Mouse (Mus musculus): ENCODE data around the gene Lhpp. TPM values are rescaled to one million over a fixed set of nuclear protein-coding genes. Genes with fewer than 3 reads are reported as not detected.

The Lhpp gene
- polyA plus RNA-seq, 1 experiment = 6.5 TPM

DNA sequence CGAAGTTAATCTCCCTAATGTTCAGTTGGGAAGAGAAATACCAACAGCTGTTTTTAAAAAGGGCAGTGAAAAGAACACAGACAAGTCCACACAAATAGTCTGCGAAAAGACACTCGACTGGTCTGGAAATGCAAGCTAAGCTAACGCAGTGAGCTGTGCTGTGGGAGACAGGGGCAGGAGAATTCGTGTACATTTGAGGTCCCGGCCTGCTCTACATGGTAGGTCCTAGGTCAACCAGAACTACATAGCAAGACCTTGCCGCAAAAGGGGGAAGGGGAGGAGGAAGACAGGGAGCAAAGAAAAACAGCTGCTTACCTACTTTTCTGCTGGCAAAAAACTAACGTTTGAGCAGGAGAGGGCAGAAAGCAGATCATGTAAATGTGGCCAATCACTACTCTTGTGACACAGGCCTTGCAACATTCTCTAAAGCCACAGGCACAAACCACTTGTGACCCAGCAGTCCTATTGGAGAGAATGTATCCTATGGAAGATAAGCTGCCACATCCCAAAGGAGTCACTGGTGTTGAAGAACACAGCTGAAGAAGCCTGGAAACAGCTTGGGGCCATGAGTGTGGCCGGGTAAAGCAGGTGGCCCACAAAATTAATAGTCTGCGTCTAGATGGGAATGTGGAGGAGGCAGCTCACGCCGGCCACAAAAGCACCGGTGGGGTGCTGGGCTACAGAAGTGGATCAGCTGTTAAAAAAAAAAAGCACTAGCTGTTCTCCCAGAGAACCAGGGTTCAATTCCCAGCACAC is 115.8 kb downstream of the Lhpp start:
- H3K27ac ChIP-seq (ENCODE audit: insufficient read depth, low read length) = no peak overlapping the region
- H3K4me3 ChIP-seq (ENCODE audit: insufficient read depth, low read length) = no peak overlapping the region
- H3K4me1 ChIP-seq (ENCODE audit: control insufficient read depth, insufficient read depth, low read length) = no peaks in the 10 kb centered on the region
- no peak for TF ChIP-seq POLR2A (IDR thresholded peaks at IDR 0.05; ENCODE audit: low read depth, low read length)

DNA sequence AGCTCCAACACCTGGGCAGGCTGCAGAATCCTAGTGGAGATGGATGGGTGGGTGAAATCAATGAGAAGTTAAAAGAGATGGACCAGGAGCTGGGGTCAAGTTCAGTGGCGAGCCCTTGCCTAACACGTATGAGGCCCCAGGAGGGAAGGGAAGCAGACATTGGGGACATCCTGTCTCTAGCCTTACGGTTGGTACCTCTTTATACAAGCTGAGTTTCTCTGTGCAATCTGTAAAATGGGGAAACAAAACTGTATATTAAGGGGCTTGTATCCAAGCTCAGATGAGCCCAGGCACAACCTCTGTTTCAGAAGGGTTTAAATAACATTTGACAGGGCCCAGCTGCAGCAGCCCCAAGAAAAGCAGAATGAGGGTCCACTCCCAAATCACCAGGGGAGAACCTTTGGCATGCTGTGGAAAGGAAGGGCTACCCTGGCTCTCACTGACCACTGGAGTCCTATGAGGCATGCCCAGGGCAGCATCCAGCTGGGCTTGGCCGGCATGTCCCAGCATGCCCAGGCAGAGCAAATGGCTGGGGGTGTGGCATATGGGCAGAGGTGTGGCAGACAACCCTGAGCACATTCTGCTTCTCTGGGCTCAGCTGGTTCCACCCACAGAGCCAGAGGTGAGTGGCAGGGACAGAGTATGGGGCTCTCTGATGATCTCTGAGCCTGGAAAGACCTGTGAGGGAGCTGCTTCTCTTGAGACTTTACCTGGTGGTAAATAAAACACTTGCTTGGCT is 118.8 kb downstream of the Lhpp start:
- Histone ChIP-seq H3K4me1 (ENCODE audit: control insufficient read depth, insufficient read depth, low read length) (no peaks in the 10 kb centered on the region), H3K4me3 (ENCODE audit: insufficient read depth, low read length) (no peak overlapping the region), H3K27ac (ENCODE audit: insufficient read depth, low read length) (no peak overlapping the region)
- TF ChIP-seq CTCF (IDR thresholded peaks at IDR 0.05; ENCODE audit: borderline replicate concordance, insufficient read depth, low read length) = no peak
- TF ChIP-seq POLR2A (IDR thresholded peaks at IDR 0.05; ENCODE audit: low read depth, low read length) = no peak

DNA sequence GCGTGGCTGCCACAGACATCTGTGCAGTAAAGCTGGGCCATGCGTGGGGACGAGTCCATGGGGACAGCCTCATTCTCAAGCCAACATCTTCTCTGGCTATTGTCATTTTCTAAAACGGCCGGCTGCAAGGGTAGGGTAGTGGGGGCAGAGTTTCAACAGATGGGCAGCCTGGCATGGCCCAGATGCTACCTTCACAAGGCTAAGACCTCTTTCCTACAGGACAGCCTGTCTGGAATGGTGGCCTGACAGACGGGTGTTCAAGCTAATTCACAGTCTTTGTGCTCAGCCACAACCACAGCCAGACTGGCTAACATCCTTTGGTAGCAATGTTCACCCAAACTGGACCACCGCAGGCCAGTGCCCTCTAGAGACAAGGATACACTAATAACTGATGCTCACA is 120.1 kb downstream of the Lhpp start:
- TF ChIP-seq POLR2A (IDR thresholded peaks at IDR 0.05; ENCODE audit: low read depth, low read length) = no peak
- TF ChIP-seq CTCF (IDR thresholded peaks at IDR 0.05; ENCODE audit: borderline replicate concordance, insufficient read depth, low read length) = no peak
- no peak overlapping the region for H3K4me3 ChIP-seq (ENCODE audit: insufficient read depth, low read length)
- no peaks in the 10 kb centered on the region for H3K4me1 ChIP-seq (ENCODE audit: control insufficient read depth, insufficient read depth, low read length)
- H3K27ac ChIP-seq (ENCODE audit: insufficient read depth, low read length) = no peak overlapping the region

DNA sequence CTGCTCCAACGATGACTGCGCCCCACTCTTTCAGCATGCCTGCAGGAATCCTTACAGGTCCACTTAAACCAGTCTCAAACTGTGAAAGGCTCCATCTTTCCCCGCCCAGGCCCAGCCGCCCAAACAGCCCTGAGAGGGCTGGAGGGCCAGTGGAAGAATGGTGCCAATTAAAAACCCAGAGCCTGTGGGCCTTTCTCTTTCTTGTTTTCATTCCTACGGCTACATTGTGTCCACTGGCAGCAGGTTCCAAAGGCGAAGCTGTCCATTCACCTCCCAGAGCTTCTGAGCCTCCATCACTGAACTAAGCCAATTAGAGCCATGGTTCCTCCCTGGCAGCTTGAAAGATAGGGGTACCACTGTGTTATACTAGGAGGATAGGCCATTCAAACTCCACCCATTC is 121.1 kb downstream of the Lhpp start:
- Histone ChIP-seq H3K4me1 (ENCODE audit: control insufficient read depth, insufficient read depth, low read length) (no peaks in the 10 kb centered on the region), H3K4me3 (ENCODE audit: insufficient read depth, low read length) (no peak overlapping the region), H3K27ac (ENCODE audit: insufficient read depth, low read length) (no peak overlapping the region)
- TF ChIP-seq CTCF (IDR thresholded peaks at IDR 0.05; ENCODE audit: borderline replicate concordance, insufficient read depth, low read length) (no peak), POLR2A (IDR thresholded peaks at IDR 0.05; ENCODE audit: low read depth, low read length) (no peak)

DNA sequence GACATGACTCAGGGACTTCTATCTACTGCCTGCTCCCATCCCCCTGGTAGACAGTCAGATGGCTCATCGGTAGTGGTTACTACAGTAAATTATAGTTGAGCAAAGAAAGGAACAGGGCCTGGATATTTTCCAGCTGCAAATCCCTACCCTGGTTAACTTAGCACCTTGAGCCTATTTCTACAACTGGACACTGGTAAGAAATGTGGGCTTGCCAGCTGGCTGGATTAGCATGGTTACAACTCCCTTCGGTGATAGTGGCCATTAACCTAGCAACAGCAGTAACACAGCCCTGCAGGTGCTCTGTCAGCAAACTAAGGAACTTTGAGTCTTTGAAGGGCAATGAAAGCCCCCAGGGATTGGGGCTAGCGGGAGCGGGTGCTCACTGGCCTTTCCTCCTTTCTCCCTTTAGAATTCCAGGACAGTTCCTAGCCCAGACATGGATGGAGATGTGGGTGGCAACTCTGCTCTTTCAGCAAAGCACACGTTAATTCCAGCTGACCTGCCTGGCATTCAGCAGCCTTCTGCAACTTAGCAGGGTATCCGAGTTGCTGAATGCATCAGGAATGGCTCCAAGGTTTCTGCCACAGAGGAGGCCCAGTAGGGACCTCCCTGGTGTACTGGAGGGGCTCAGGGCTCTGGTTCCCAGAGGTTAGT is 121.8 kb downstream of the Lhpp start:
- Histone ChIP-seq H3K4me3 (ENCODE audit: insufficient read depth, low read length) (no peak overlapping the region), H3K27ac (ENCODE audit: insufficient read depth, low read length) (no peak overlapping the region)
- TF ChIP-seq POLR2A (IDR thresholded peaks at IDR 0.05; ENCODE audit: low read depth, low read length) = no peak
- no peak for TF ChIP-seq CTCF (IDR thresholded peaks at IDR 0.05; ENCODE audit: borderline replicate concordance, insufficient read depth, low read length)

DNA sequence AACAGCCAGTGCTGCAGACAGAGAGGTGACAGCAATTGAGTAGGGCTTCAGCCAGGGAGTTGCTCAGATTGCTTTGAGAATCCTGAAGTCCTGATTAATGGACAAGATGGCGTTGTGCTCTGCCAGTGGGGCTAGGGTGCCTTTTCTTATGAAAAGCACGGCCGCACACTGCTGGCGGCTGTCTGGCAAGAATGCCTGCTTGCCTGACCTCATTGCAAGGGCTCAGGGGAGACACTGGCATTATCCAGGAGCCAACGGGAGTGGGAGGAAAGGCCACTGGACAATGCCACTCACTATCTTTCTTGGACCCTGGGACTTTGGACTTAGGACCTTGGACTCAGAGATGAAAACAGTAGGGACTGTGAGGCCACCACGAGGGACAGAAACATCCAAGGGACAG is 123.1 kb downstream of the Lhpp start:
- H3K4me1 ChIP-seq (ENCODE audit: control insufficient read depth, insufficient read depth, low read length) = no peaks in the 10 kb centered on the region
- H3K27ac ChIP-seq (ENCODE audit: insufficient read depth, low read length) = no peak overlapping the region
- TF ChIP-seq POLR2A (IDR thresholded peaks at IDR 0.05; ENCODE audit: low read depth, low read length) = no peak
- no peak for TF ChIP-seq CTCF (IDR thresholded peaks at IDR 0.05; ENCODE audit: borderline replicate concordance, insufficient read depth, low read length)
- H3K4me3 ChIP-seq (ENCODE audit: insufficient read depth, low read length) = no peak overlapping the region

More for the DNA sequence above, 121.8 kb downstream of the Lhpp start:
- H3K4me1 ChIP-seq (ENCODE audit: control insufficient read depth, insufficient read depth, low read length) = no peaks in the 10 kb centered on the region

DNA sequence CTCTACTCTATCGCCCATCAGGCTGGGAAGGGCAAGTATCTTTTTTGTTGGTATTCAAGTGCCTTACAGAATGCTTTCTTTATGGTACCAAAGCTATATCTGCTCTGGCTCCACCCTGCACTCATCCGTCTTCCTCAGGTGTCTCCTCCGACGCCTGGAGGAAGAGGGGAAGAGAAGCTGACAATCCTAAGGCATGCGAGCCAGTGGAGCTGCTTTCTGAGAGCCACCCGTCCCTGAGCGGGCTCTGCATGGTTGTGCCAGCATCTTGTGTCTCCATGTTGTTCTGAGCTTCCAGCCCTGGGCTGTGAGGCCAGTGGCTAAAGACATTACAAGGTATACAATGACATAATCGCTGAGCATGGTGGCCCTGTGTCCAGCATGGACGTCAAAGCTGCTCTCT is 123.8 kb downstream of the Lhpp start:
- no peak overlapping the region for H3K4me3 ChIP-seq (ENCODE audit: insufficient read depth, low read length)
- TF ChIP-seq POLR2A (IDR thresholded peaks at IDR 0.05; ENCODE audit: low read depth, low read length) (no peak), CTCF (IDR thresholded peaks at IDR 0.05; ENCODE audit: borderline replicate concordance, insufficient read depth, low read length) (no peak)
- H3K4me1 ChIP-seq (ENCODE audit: control insufficient read depth, insufficient read depth, low read length) = no peaks in the 10 kb centered on the region
- no peak overlapping the region for H3K27ac ChIP-seq (ENCODE audit: insufficient read depth, low read length)

DNA sequence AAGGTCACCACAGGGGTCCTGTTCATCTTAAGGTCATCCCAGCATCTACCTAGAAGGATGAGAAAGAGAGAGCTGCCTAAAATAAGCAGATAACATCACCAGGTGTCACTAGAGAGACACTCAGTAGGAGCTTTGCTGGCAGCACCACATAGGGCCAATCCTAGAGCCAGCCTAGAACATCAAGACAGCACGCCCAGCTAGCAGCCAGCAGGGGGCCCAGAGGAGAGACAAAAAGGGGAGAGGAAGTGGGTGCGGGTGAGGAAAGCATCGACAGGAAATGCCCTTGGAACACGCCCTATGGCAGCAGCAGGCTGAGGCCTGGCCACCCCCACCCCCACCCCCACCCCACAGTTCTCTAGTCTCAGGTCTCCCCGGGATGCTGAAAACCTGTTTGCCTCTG is 124.7 kb downstream of the Lhpp start:
- Histone ChIP-seq H3K4me3 (ENCODE audit: insufficient read depth, low read length) (no peak overlapping the region), H3K27ac (ENCODE audit: insufficient read depth, low read length) (no peak overlapping the region), H3K4me1 (ENCODE audit: control insufficient read depth, insufficient read depth, low read length) (no peaks in the 10 kb centered on the region)
- no peak for TF ChIP-seq POLR2A (IDR thresholded peaks at IDR 0.05; ENCODE audit: low read depth, low read length)
- TF ChIP-seq CTCF (IDR thresholded peaks at IDR 0.05; ENCODE audit: borderline replicate concordance, insufficient read depth, low read length) = no peak

DNA sequence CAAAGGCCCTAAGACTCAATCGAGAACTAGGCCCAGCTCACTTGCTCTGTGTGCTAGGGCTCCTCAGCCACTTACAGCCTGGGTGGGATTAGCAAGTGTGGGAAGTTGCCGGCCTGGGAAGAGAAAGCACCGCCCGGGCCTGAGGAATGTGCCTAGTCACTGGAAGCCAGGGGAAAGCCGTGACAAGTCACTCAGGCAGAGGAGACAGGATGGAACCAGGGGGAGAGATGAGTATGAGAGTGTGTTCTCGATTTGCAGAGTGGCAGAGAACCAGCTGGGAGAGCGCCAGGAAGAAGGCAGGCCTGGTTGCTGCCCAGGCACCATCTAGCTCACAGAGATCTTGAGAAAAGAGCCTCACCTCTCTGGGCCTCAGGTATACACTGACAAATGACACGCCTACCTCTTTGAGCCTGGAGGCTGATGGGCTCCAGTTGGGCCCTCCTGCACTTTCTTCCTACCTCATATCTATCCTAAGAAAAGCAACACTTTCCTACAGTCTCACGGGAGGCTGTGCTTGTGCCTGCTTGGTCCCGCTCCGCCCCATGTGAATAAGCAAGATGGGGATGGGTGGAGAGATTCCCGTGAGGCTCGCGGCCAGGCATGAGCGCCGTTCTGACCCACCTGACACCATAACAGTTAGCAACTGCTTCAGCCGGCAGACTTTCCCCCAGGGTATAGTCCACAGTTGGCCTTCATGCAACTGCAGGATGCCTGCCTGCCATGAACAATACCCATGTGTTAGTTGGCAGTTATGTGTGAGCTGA is 125.8 kb downstream of the Lhpp start:
- Histone ChIP-seq H3K4me1 (ENCODE audit: control insufficient read depth, insufficient read depth, low read length) (no peaks in the 10 kb centered on the region), H3K4me3 (ENCODE audit: insufficient read depth, low read length) (no peak overlapping the region), H3K27ac (ENCODE audit: insufficient read depth, low read length) (peak overlapping the region; percentile 85)
- TF ChIP-seq POLR2A (IDR thresholded peaks at IDR 0.05; ENCODE audit: low read depth, low read length) = peak; percentile 23; the same call in 1 of the 2 replicates
- TF ChIP-seq CTCF (IDR thresholded peaks at IDR 0.05; ENCODE audit: borderline replicate concordance, insufficient read depth, low read length) = no peak
